In genomic region chr19:5829958-5830615, GRCm38 (mm10) we compare ENCODE assay signal across 32 mouse cellular contexts. TPM values are rescaled to one million over a fixed set of nuclear protein-coding genes. Genes with fewer than 3 reads are reported as not detected.
DNase-seq lines count a peak whose midpoint lies in the region; ATAC-seq and TF ChIP-seq lines count a peak whose summit lies in the region.
"Had no signal": no experiment of that assay in that cellular context is flagged by ENCODE, and none has a peak within 500 bp of the region (broad histone marks: within the 10 kb centered on the region; RNA-seq: fewer than 3 reads in every experiment).

No protein-coding gene starts in this region.

- no peak for TF ChIP-seq EP300 in lung, postnatal 0 days (IDR thresholded peaks at IDR 0.05)

- no peaks in the 10 kb centered on the region for H3K9me3 ChIP-seq in kidney, embryonic 16.5 days (ENCODE audit: low read length)
- H3K9me3 ChIP-seq in lung, postnatal 0 days (ENCODE audit: low read length), result no peaks in the 10 kb centered on the region
- H3K9me3 ChIP-seq: embryonic facial prominence, embryonic 12.5 days; forebrain, embryonic 10.5 days; forebrain, embryonic 15.5 days; G1E; heart, embryonic 13.5 days; hindbrain, embryonic 10.5 days; hindbrain, embryonic 15.5 days; limb, embryonic 12.5 days; liver, embryonic 12.5 days; midbrain, embryonic 12.5 days; neural tube, embryonic 13.5 days had no signal

- WGBS in kidney, embryonic 16.5 days, result 73% methylated on average over 19 of the region's 19 CpGs
- 71% methylated on average over 19 of the region's 19 CpGs for WGBS in lung, postnatal 0 days

- peak; percentile 45; the same call in 1 of the 2 replicates for TF ChIP-seq POLR2A in embryonic fibroblast, embryonic 13.5 days (IDR thresholded peaks at IDR 0.05; ENCODE audit: low read depth, low read length)

- no peaks in the 10 kb centered on the region for H3K36me3 ChIP-seq in kidney, embryonic 16.5 days (ENCODE audit: insufficient read depth, low read length)
- 0 out of 2 replicates have a peak, but pooled peaks cover 8% of the 10 kb centered on the region for H3K36me3 ChIP-seq in lung, postnatal 0 days (ENCODE audit: insufficient read depth, low read length)
- H3K36me3 ChIP-seq: embryonic facial prominence, embryonic 12.5 days; forebrain, embryonic 10.5 days; forebrain, embryonic 15.5 days; heart, embryonic 13.5 days; hindbrain, embryonic 10.5 days; hindbrain, embryonic 15.5 days; limb, embryonic 12.5 days; midbrain, embryonic 12.5 days; neural tube, embryonic 13.5 days had no signal

- no peak for TF ChIP-seq CTCF in lung, postnatal 0 days (IDR thresholded peaks at IDR 0.05)
- no peak for TF ChIP-seq CTCF in embryonic fibroblast, embryonic 13.5 days (IDR thresholded peaks at IDR 0.05; ENCODE audit: borderline replicate concordance, insufficient read depth, low read length)

- no peak overlapping the region for H3K27ac ChIP-seq in kidney, embryonic 16.5 days (ENCODE audit: low read length)
- H3K27ac ChIP-seq in lung, postnatal 0 days (ENCODE audit: low read length), result peak overlapping the region; percentile 20; the same call in 1 of the 2 replicates
- H3K27ac ChIP-seq in embryonic fibroblast, embryonic 13.5 days (ENCODE audit: insufficient read depth, low read length), result peak overlapping the region; percentile 16; the same call in 1 of the 2 replicates
- H3K27ac ChIP-seq: embryonic facial prominence, embryonic 12.5 days; forebrain, embryonic 10.5 days; forebrain, embryonic 15.5 days; heart, embryonic 13.5 days; hindbrain, embryonic 15.5 days; limb, embryonic 12.5 days; liver, embryonic 12.5 days; midbrain, embryonic 12.5 days; neural tube, embryonic 13.5 days had no signal

- H3K4me3 ChIP-seq in kidney, embryonic 16.5 days (ENCODE audit: low read length), result no peak overlapping the region
- no peak overlapping the region for H3K4me3 ChIP-seq in lung, postnatal 0 days (ENCODE audit: low read depth, low read length)
- no peak overlapping the region for H3K4me3 ChIP-seq in embryonic fibroblast, embryonic 13.5 days (ENCODE audit: insufficient read depth, low read length)
- H3K4me3 ChIP-seq: embryonic facial prominence, embryonic 12.5 days; forebrain, embryonic 10.5 days; forebrain, embryonic 15.5 days; heart, embryonic 13.5 days; hindbrain, embryonic 10.5 days; hindbrain, embryonic 15.5 days; limb, embryonic 12.5 days; liver, embryonic 12.5 days; midbrain, embryonic 12.5 days; neural tube, embryonic 13.5 days had no signal

- peaks cover 16% of the 10 kb centered on the region for H3K4me1 ChIP-seq in kidney, embryonic 16.5 days (ENCODE audit: insufficient read depth, low read length)
- H3K4me1 ChIP-seq in lung, postnatal 0 days (ENCODE audit: insufficient read depth, low read depth, low read length), result peaks cover 12% of the 10 kb centered on the region
- H3K4me1 ChIP-seq in embryonic fibroblast, embryonic 13.5 days (ENCODE audit: control insufficient read depth, insufficient read depth, low read length), result peaks cover 2% of the 10 kb centered on the region; the same call in 1 of the 2 replicates
- H3K4me1 ChIP-seq: forebrain, embryonic 15.5 days; limb, embryonic 12.5 days; neural tube, embryonic 13.5 days had no signal

- no peak for ATAC-seq in kidney, embryonic 16.5 days (ENCODE audit: low FRiP score, low TSS enrichment)
- ATAC-seq in lung, postnatal 0 days, result no peak
- ATAC-seq: forebrain, embryonic 15.5 days; inflammation-experienced regulatory T-cells, adult 6 months; liver, embryonic 12.5 days; liver, postnatal 0 days; Patski had no signal

- DNase-seq in kidney, adult 18-20 months, result peak; percentile 44
- no peak for DNase-seq in lung, postnatal 0 days (ENCODE audit: low spot score)
- DNase-seq in lung, postnatal 10 days, result no peak
- DNase-seq in embryo, embryonic 10 days (ENCODE audit: low spot score), result no peak
- DNase-seq: adrenal gland, postnatal 14 days; cerebellum, adult 11 months; cerebellum, adult 9-10 months; cerebellum, postnatal 36 days; embryo, embryonic 11 days; heart, adult 18-20 months; heart, postnatal 10 days; kidney, adult 11 months; kidney, postnatal 10 days; liver, postnatal 0 days; lung, postnatal 14 days; right cerebral cortex, postnatal 4 days had no signal

- H3K27me3 ChIP-seq in kidney, embryonic 16.5 days (ENCODE audit: insufficient read depth, low read length), result no peaks in the 10 kb centered on the region
- no peaks in the 10 kb centered on the region for H3K27me3 ChIP-seq in lung, postnatal 0 days (replicated peaks; ENCODE audit: insufficient read depth, low read length)
- H3K27me3 ChIP-seq: CH12.LX; embryonic facial prominence, embryonic 12.5 days; forebrain, embryonic 15.5 days; heart, embryonic 13.5 days; hindbrain, embryonic 15.5 days; limb, embryonic 12.5 days; liver, embryonic 12.5 days; midbrain, embryonic 12.5 days; neural tube, embryonic 13.5 days; Patski had no signal

- no peak overlapping the region for H3K4me2 ChIP-seq in kidney, embryonic 16.5 days (replicated peaks; ENCODE audit: low read depth, low read length)
- no peak overlapping the region for H3K4me2 ChIP-seq in lung, postnatal 0 days (replicated peaks; ENCODE audit: low read depth, low read length)
- H3K4me2 ChIP-seq: embryonic facial prominence, embryonic 12.5 days; forebrain, embryonic 15.5 days; heart, embryonic 13.5 days; hindbrain, embryonic 15.5 days; limb, embryonic 12.5 days; liver, embryonic 12.5 days; midbrain, embryonic 12.5 days; neural tube, embryonic 13.5 days had no signal

- H3K9ac ChIP-seq in kidney, embryonic 16.5 days (replicated peaks; ENCODE audit: low read length), result no peak overlapping the region
- no peak overlapping the region for H3K9ac ChIP-seq in lung, postnatal 0 days (replicated peaks; ENCODE audit: low read depth)
- H3K9ac ChIP-seq: embryonic facial prominence, embryonic 12.5 days; forebrain, embryonic 15.5 days; heart, embryonic 13.5 days; hindbrain, embryonic 15.5 days; limb, embryonic 12.5 days; liver, embryonic 12.5 days; liver, postnatal 0 days; midbrain, embryonic 12.5 days; neural tube, embryonic 13.5 days had no signal

RNA-seq across cellular contexts. Expression of gene Frmd8, which starts 45.0 kb away (rescaled TPM):
- 50.6 and 52.9 TPM in 2 replicates for polyA plus RNA-seq in kidney, embryonic 16.5 days (2015; fragmentation: Nextera tagmentation; extraction: Ambion mirVana)
- polyA plus RNA-seq in lung, postnatal 0 days (2015; fragmentation: Nextera tagmentation; extraction: Ambion mirVana), result 33.9 and 35.1 TPM in 2 replicates
- polyA plus RNA-seq in embryonic fibroblast, embryonic 13.5 days (2011; ENCODE audit: insufficient read length, low read depth, missing spikeins), result 24.9 and 35.7 TPM in 2 replicates

RNA-seq across cellular contexts. Expression of gene Slc25a45, which starts 47.5 kb away (rescaled TPM):
- polyA plus RNA-seq in kidney, embryonic 16.5 days (2015; fragmentation: Nextera tagmentation; extraction: Ambion mirVana), result 14.8 and 15.7 TPM in 2 replicates
- polyA plus RNA-seq in lung, postnatal 0 days (2015; fragmentation: Nextera tagmentation; extraction: Ambion mirVana), result 8.4 and 10.2 TPM in 2 replicates
- polyA plus RNA-seq in embryonic fibroblast, embryonic 13.5 days (2011; ENCODE audit: insufficient read length, low read depth, missing spikeins), result 1.3 and 3.5 TPM in 2 replicates

RNA-seq across cellular contexts. Expression of gene Scyl1, which starts 58.9 kb away (rescaled TPM):
- polyA plus RNA-seq in kidney, embryonic 16.5 days (2015; fragmentation: Nextera tagmentation; extraction: Ambion mirVana), result 82.9 and 85.3 TPM in 2 replicates
- polyA plus RNA-seq in lung, postnatal 0 days (2015; fragmentation: Nextera tagmentation; extraction: Ambion mirVana), result 64.6 TPM in 2 replicates
- polyA plus RNA-seq in embryonic fibroblast, embryonic 13.5 days (2011; ENCODE audit: insufficient read length, low read depth, missing spikeins), result 78.4 and 83.1 TPM in 2 replicates
